Mouse (Mus musculus): Measurements from ENCODE around the gene Ccdc14. TPM values are rescaled to one million over a fixed set of nuclear protein-coding genes. Genes with fewer than 3 reads are reported as not detected.
A peak's percentile ranks its signal among the peaks of the same experiment; 100 is the strongest.
"Not testable (repeated sequence)": the region's sequence is repeated elsewhere in the genome, so short reads cannot be mapped to it uniquely, and the experiment has no call there.

The Ccdc14 gene
- total RNA-seq, 1 experiment from 2014 or later: 11.4 TPM

GRCm38 (mm10) chr16:34700165-34700827, 9.9 kb downstream of the Ccdc14 start:
- ATAC-seq (replicated peaks in 1 of 2; ENCODE audit: insufficient read depth in 1 of 2, low FRiP score in 2 of 2, low TSS enrichment in 1 of 2, low read depth in 1 of 2, poor library complexity in 2 of 2, severe bottlenecking in 2 of 2): peak; percentile 76 to 77

GRCm38 (mm10) chr16:34700828-34701216, 10.4 kb downstream of the Ccdc14 start:
- ATAC-seq (replicated peaks in 1 of 2; ENCODE audit: insufficient read depth in 1 of 2, low FRiP score in 2 of 2, low TSS enrichment in 1 of 2, low read depth in 1 of 2, poor library complexity in 2 of 2, severe bottlenecking in 2 of 2): no peak

- ATAC-seq (replicated peaks in 1 of 2; ENCODE audit: insufficient read depth in 1 of 2, low FRiP score in 2 of 2, low TSS enrichment in 1 of 2, low read depth in 1 of 2, poor library complexity in 2 of 2, severe bottlenecking in 2 of 2): no peak
These were observed 15.6 kb downstream of the Ccdc14 start for GRCm38 (mm10) chr16:34706019-34706418.

- no peak for ATAC-seq (replicated peaks in 1 of 2; ENCODE audit: insufficient read depth in 1 of 2, low FRiP score in 2 of 2, low TSS enrichment in 1 of 2, low read depth in 1 of 2, poor library complexity in 2 of 2, severe bottlenecking in 2 of 2)
These were observed 16.1 kb downstream of the Ccdc14 start for GRCm38 (mm10) chr16:34706487-34706946.

- no peak for ATAC-seq (replicated peaks in 1 of 2; ENCODE audit: insufficient read depth in 1 of 2, low FRiP score in 2 of 2, low TSS enrichment in 1 of 2, low read depth in 1 of 2, poor library complexity in 2 of 2, severe bottlenecking in 2 of 2)
These were observed 21.1 kb downstream of the Ccdc14 start for GRCm38 (mm10) chr16:34711481-34711880.

- no peak for ATAC-seq (replicated peaks in 1 of 2; ENCODE audit: insufficient read depth in 1 of 2, low FRiP score in 2 of 2, low TSS enrichment in 1 of 2, low read depth in 1 of 2, poor library complexity in 2 of 2, severe bottlenecking in 2 of 2)
These were observed 34.7 kb downstream of the Ccdc14 start for GRCm38 (mm10) chr16:34725156-34725555.

GRCm38 (mm10) chr16:34728610-34729009, 38.2 kb downstream of the Ccdc14 start:
- ATAC-seq (replicated peaks in 1 of 2; ENCODE audit: insufficient read depth in 1 of 2, low FRiP score in 2 of 2, low TSS enrichment in 1 of 2, low read depth in 1 of 2, poor library complexity in 2 of 2, severe bottlenecking in 2 of 2): not testable (repeated sequence)

- ATAC-seq (replicated peaks in 1 of 2; ENCODE audit: insufficient read depth in 1 of 2, low FRiP score in 2 of 2, low TSS enrichment in 1 of 2, low read depth in 1 of 2, poor library complexity in 2 of 2, severe bottlenecking in 2 of 2): no peak
These were observed 39.0 kb downstream of the Ccdc14 start for GRCm38 (mm10) chr16:34729371-34729770.

- peak; percentile 49 to 74; a peak in 3 of 4 replicates for ATAC-seq (replicated peaks in 1 of 2; ENCODE audit: insufficient read depth in 1 of 2, low FRiP score in 2 of 2, low TSS enrichment in 1 of 2, low read depth in 1 of 2, poor library complexity in 2 of 2, severe bottlenecking in 2 of 2)
These were observed 48.3 kb downstream of the Ccdc14 start for GRCm38 (mm10) chr16:34738656-34739233.

GRCm38 (mm10) chr16:34742930-34743329, 52.5 kb downstream of the Ccdc14 start:
- no peak for ATAC-seq (replicated peaks in 1 of 2; ENCODE audit: insufficient read depth in 1 of 2, low FRiP score in 2 of 2, low TSS enrichment in 1 of 2, low read depth in 1 of 2, poor library complexity in 2 of 2, severe bottlenecking in 2 of 2)

- peak; percentile 42 to 71 for ATAC-seq (replicated peaks in 1 of 2; ENCODE audit: insufficient read depth in 1 of 2, low FRiP score in 2 of 2, low TSS enrichment in 1 of 2, low read depth in 1 of 2, poor library complexity in 2 of 2, severe bottlenecking in 2 of 2)
These were observed 54.7 kb downstream of the Ccdc14 start, which contains the start of gene Mylk for GRCm38 (mm10) chr16:34745065-34745585. Gene Mylk, plus strand, starts transcription at chr16:34745210.

- no peak for ATAC-seq (replicated peaks in 1 of 2; ENCODE audit: insufficient read depth in 1 of 2, low FRiP score in 2 of 2, low TSS enrichment in 1 of 2, low read depth in 1 of 2, poor library complexity in 2 of 2, severe bottlenecking in 2 of 2)
These were observed 57.8 kb downstream of the Ccdc14 start for GRCm38 (mm10) chr16:34748081-34748720.

- ATAC-seq (replicated peaks in 1 of 2; ENCODE audit: insufficient read depth in 1 of 2, low FRiP score in 2 of 2, low TSS enrichment in 1 of 2, low read depth in 1 of 2, poor library complexity in 2 of 2, severe bottlenecking in 2 of 2): no peak
These were observed 59.1 kb downstream of the Ccdc14 start for GRCm38 (mm10) chr16:34749536-34749935.

- no peak for ATAC-seq (replicated peaks in 1 of 2; ENCODE audit: insufficient read depth in 1 of 2, low FRiP score in 2 of 2, low TSS enrichment in 1 of 2, low read depth in 1 of 2, poor library complexity in 2 of 2, severe bottlenecking in 2 of 2)
These were observed 61.6 kb downstream of the Ccdc14 start for GRCm38 (mm10) chr16:34752026-34752425.

- ATAC-seq (replicated peaks in 1 of 2; ENCODE audit: insufficient read depth in 1 of 2, low FRiP score in 2 of 2, low TSS enrichment in 1 of 2, low read depth in 1 of 2, poor library complexity in 2 of 2, severe bottlenecking in 2 of 2): peak; percentile 12 to 66; a peak in 2 of 4 replicates
These were observed 62.6 kb downstream of the Ccdc14 start for GRCm38 (mm10) chr16:34752977-34753376.

GRCm38 (mm10) chr16:34756991-34757390, 66.6 kb downstream of the Ccdc14 start:
- ATAC-seq (replicated peaks in 1 of 2; ENCODE audit: insufficient read depth in 1 of 2, low FRiP score in 2 of 2, low TSS enrichment in 1 of 2, low read depth in 1 of 2, poor library complexity in 2 of 2, severe bottlenecking in 2 of 2): no peak

GRCm38 (mm10) chr16:34758205-34758604, 67.8 kb downstream of the Ccdc14 start:
- no peak for ATAC-seq (replicated peaks in 1 of 2; ENCODE audit: insufficient read depth in 1 of 2, low FRiP score in 2 of 2, low TSS enrichment in 1 of 2, low read depth in 1 of 2, poor library complexity in 2 of 2, severe bottlenecking in 2 of 2)

- ATAC-seq (replicated peaks in 1 of 2; ENCODE audit: insufficient read depth in 1 of 2, low FRiP score in 2 of 2, low TSS enrichment in 1 of 2, low read depth in 1 of 2, poor library complexity in 2 of 2, severe bottlenecking in 2 of 2): no peak
These were observed 73.7 kb downstream of the Ccdc14 start for GRCm38 (mm10) chr16:34763959-34764591.
